Mouse (Mus musculus) limb, embryonic 11.5 days (tissue): ENCODE data around the gene Spindoc. TPM values are rescaled to one million over a fixed set of nuclear protein-coding genes. Genes with fewer than 3 reads are reported as not detected.

Experiments
- ATAC-seq: fragments of 200-750 bp; cut with Nextera tagmentation; 2 replicates; pipeline ENCODE4 v1.8.0; 2017; ENCODE audit warnings: low read depth; ENCODE audit not compliant: insufficient number of reproducible peaks, low FRiP score, low TSS enrichment
- DNase-seq: peaks from one replicate; pipeline ENCODE4 v3.0.0-alpha.2; 2015; ENCODE audit warnings: low spot score
- H3K27ac ChIP-seq: fragments of 300-500 bp; sonication (generic); replicated peaks from 2 replicates; pipeline ENCODE4 v1.5.1; 2014; ENCODE audit warnings: low read depth, mild to moderate bottlenecking, low read length
- H3K27me3 ChIP-seq: fragments of 300-500 bp; sonication (generic); 2 replicates; pipeline ENCODE4 v1.6.1; 2014; ENCODE audit warnings: mild to moderate bottlenecking, low read length, mixed read lengths; ENCODE audit not compliant: control insufficient read depth, insufficient read depth
- H3K36me3 ChIP-seq: fragments of 300-500 bp; sonication (generic); 2 replicates; pipeline ENCODE4 v1.6.1; 2014; ENCODE audit warnings: mild to moderate bottlenecking, low read length, moderate library complexity, mixed read lengths; ENCODE audit not compliant: control insufficient read depth, insufficient read depth
- H3K4me1 ChIP-seq: fragments of 300-500 bp; sonication (generic); 2 replicates; pipeline ENCODE4 v1.6.1; 2014; ENCODE audit warnings: low read length, mixed read lengths; ENCODE audit not compliant: control insufficient read depth, insufficient read depth
- H3K4me2 ChIP-seq: fragments of 300-500 bp; sonication (generic); 2 replicates; pipeline ENCODE4 v1.6.1; 2014; ENCODE audit warnings: low read depth, mild to moderate bottlenecking, moderate library complexity; ENCODE audit not compliant: severe bottlenecking
- H3K4me3 ChIP-seq: fragments of 300-500 bp; sonication (generic); 2 replicates; pipeline ENCODE4 v1.5.1; 2014; ENCODE audit warnings: low read depth, low read length
- H3K9ac ChIP-seq: fragments of 300-500 bp; sonication (generic); 2 replicates; pipeline ENCODE4 v1.6.1; 2014; ENCODE audit warnings: mild to moderate bottlenecking, low read length
- H3K9me3 ChIP-seq: fragments of 300-500 bp; sonication (generic); 2 replicates; pipeline ENCODE4 v1.6.1; 2016; ENCODE audit warnings: low read length; ENCODE audit not compliant: control insufficient read depth
- WGBS: fragments of 180-500 bp; shearing (Covaris S2); extraction: QIAGEN DNeasy Blood & Tissue Kit; methylation state at CpG from one replicate; pipeline ENCODE4 v1.1.7; 2014; 5-methylcytosine and 5-hydroxymethylcytosine counted together
- polyA plus RNA-seq: library from polyadenylated mRNA; unstranded; fragments of >200 nt; fragmentation: Nextera tagmentation; extraction: Ambion mirVana; gene quantifications from 2 replicates; pipeline ENCODE4 v1.2.1, GENCODE M21; 2014

The Spindoc gene
- polyA plus RNA-seq, 1 experiment from 2014 or later, result 47.9 TPM

- ATAC-seq (no peak), DNase-seq (no peak)
- no peak overlapping the region for H3K27ac ChIP-seq
- no peak overlapping the region for H3K4me2 ChIP-seq
- H3K4me3 ChIP-seq, result no peak overlapping the region
- peaks cover 20% of the 10 kb centered on the region for H3K4me1 ChIP-seq
- H3K36me3 ChIP-seq, result no peaks in the 10 kb centered on the region; the same call in 1 of the 2 replicates
- no peaks in the 10 kb centered on the region for H3K9me3 ChIP-seq
- no peaks in the 10 kb centered on the region for H3K27me3 ChIP-seq
- no peak overlapping the region for H3K9ac ChIP-seq
- 88% methylated on average over 4 of the region's 4 CpGs for WGBS
These were observed 47.1 kb downstream of the Spindoc start for GRCm38 (mm10) chr19:7335656-7336055.

GRCm38 (mm10) chr19:7334049-7334448 is 48.7 kb downstream of the Spindoc start:
- H3K36me3 ChIP-seq, result no peaks in the 10 kb centered on the region; the same call in 1 of the 2 replicates

DNA sequence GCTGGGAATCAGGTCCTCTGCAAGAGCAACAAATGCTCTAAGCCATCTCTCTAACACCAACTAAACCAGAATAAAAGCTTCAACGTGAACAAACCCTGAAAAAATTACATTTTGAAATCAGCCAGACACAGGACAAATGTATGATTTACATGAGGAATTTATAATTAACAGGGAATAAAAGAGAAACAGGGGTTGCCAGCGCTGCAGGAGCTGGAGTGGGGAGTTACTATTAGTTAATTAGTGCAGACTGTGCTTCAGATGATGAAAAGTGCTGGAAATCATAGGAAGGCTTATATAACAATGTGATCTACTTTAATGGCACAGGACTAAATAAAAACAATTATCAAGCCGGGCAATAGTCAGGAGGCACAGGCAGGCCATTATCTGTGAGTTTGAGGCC is 61.4 kb downstream of the Spindoc start:
- DNase-seq (no peak), ATAC-seq (no peak)
- Histone ChIP-seq H3K4me3 (no peak overlapping the region), H3K9me3 (no peaks in the 10 kb centered on the region), H3K36me3 (no peaks in the 10 kb centered on the region), H3K4me2 (no peak overlapping the region), H3K9ac (no peak overlapping the region), H3K27me3 (no peaks in the 10 kb centered on the region), H3K4me1 (no peaks in the 10 kb centered on the region), H3K27ac (no peak overlapping the region)
- 88% methylated on average over 3 of the region's 3 CpGs for WGBS

More at GRCm38 (mm10) chr19:7334049-7334448, 48.7 kb downstream of the Spindoc start:
- peaks cover 6% of the 10 kb centered on the region for H3K4me1 ChIP-seq
- no peak overlapping the region for H3K4me2 ChIP-seq
- H3K9ac ChIP-seq, result no peak overlapping the region
- DNase-seq (no peak), ATAC-seq (no peak)
- H3K4me3 ChIP-seq, result no peak overlapping the region
- no peaks in the 10 kb centered on the region for H3K9me3 ChIP-seq
- WGBS, result 77% methylated on average over 2 of the region's 2 CpGs
- no peaks in the 10 kb centered on the region for H3K27me3 ChIP-seq
- H3K27ac ChIP-seq, result no peak overlapping the region

DNA sequence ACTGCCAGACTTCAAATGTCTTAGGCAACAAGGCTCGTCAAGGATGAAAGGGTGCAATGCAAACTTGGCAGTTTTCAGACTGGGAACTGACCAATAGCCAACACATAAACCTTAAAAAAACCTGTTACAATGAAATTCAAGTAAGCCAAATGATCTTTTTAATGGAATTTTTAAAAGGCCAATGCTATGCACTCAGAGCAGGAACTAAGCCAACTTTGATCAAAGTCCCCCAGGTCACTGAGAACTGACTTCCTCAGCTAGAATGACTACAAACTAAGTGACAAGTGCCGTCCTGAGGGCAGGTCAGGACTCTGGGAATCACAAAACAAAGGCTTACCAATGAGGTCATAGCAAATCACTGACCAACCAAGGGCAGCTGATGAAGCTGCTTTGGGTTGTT is 62.6 kb downstream of the Spindoc start:
- Histone ChIP-seq H3K4me1 (no peaks in the 10 kb centered on the region), H3K4me2 (no peak overlapping the region), H3K27ac (no peak overlapping the region), H3K9ac (no peak overlapping the region), H3K4me3 (no peak overlapping the region), H3K27me3 (no peaks in the 10 kb centered on the region), H3K36me3 (no peaks in the 10 kb centered on the region), H3K9me3 (no peaks in the 10 kb centered on the region)
- DNase-seq (no peak), ATAC-seq (no peak)
- 82% methylated on average over 2 of the region's 2 CpGs for WGBS

GRCm38 (mm10) chr19:7317716-7318115 is 65.1 kb downstream of the Spindoc start:
- no peak overlapping the region for H3K27ac ChIP-seq
- H3K36me3 ChIP-seq, result no peaks in the 10 kb centered on the region
- no peaks in the 10 kb centered on the region for H3K27me3 ChIP-seq
- ATAC-seq (no peak), DNase-seq (no peak)
- WGBS, result 90% methylated on average over 4 of the region's 4 CpGs
- no peaks in the 10 kb centered on the region for H3K9me3 ChIP-seq
- H3K4me3 ChIP-seq, result no peak overlapping the region
- H3K4me2 ChIP-seq, result no peak overlapping the region
- H3K9ac ChIP-seq, result no peak overlapping the region
- H3K4me1 ChIP-seq, result no peaks in the 10 kb centered on the region

GRCm38 (mm10) chr19:7316822-7317221 is 66.0 kb downstream of the Spindoc start:
- DNase-seq, result no peak
- no peaks in the 10 kb centered on the region for H3K36me3 ChIP-seq
- H3K27ac ChIP-seq, result no peak overlapping the region
- 83% methylated on average over 4 of the region's 4 CpGs for WGBS
- H3K4me2 ChIP-seq, result no peak overlapping the region
- H3K9ac ChIP-seq, result no peak overlapping the region
- no peaks in the 10 kb centered on the region for H3K4me1 ChIP-seq
- H3K4me3 ChIP-seq, result no peak overlapping the region
- no peaks in the 10 kb centered on the region for H3K9me3 ChIP-seq
- no peak for ATAC-seq
- no peaks in the 10 kb centered on the region for H3K27me3 ChIP-seq

GRCm38 (mm10) chr19:7315587-7315984 is 67.2 kb downstream of the Spindoc start:
- 90% methylated on average over 4 of the region's 4 CpGs for WGBS
- no peak for ATAC-seq
- no peak overlapping the region for H3K4me2 ChIP-seq

GRCm38 (mm10) chr19:7314976-7315586 is 67.7 kb downstream of the Spindoc start:
- no peak overlapping the region for H3K27ac ChIP-seq
- no peaks in the 10 kb centered on the region for H3K36me3 ChIP-seq
- H3K4me1 ChIP-seq, result peaks cover 11% of the 10 kb centered on the region
- no peaks in the 10 kb centered on the region for H3K9me3 ChIP-seq
- 91% methylated on average over 8 of the region's 8 CpGs for WGBS
- H3K4me3 ChIP-seq, result no peak overlapping the region
- no peaks in the 10 kb centered on the region for H3K27me3 ChIP-seq
- no peak overlapping the region for H3K4me2 ChIP-seq
- H3K9ac ChIP-seq, result no peak overlapping the region
- no peak for DNase-seq
- no peak for ATAC-seq

More at GRCm38 (mm10) chr19:7315587-7315984, 67.2 kb downstream of the Spindoc start:
- no peak overlapping the region for H3K4me3 ChIP-seq
- no peaks in the 10 kb centered on the region for H3K36me3 ChIP-seq
- H3K9me3 ChIP-seq, result no peaks in the 10 kb centered on the region
- H3K9ac ChIP-seq, result no peak overlapping the region
- H3K27ac ChIP-seq, result no peak overlapping the region
- H3K4me1 ChIP-seq, result peaks cover 10% of the 10 kb centered on the region
- no peaks in the 10 kb centered on the region for H3K27me3 ChIP-seq
- DNase-seq, result no peak

DNA sequence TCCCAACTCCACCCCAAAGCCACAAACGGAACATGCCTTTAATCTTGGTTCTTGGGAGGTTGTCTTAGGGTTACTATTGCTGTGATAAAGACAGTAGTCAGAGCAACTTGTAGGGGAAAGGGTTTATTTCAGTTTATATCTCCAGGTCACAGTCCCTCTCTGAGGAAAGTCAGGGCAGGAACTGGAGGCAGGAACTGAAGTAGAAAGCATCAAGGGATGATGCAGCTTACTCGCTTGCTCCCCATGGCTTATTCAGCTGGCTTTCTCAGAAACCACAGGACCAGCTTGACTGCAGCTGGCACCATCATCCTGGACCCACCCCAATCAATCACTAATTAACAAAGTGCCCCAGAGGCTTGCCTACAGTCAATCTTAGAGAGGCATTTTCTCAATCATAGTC is 69.1 kb downstream of the Spindoc start:
- Histone ChIP-seq H3K36me3 (no peaks in the 10 kb centered on the region), H3K27me3 (no peaks in the 10 kb centered on the region), H3K4me3 (no peak overlapping the region), H3K4me1 (peaks cover 14% of the 10 kb centered on the region), H3K9me3 (no peaks in the 10 kb centered on the region), H3K27ac (no peak overlapping the region), H3K9ac (no peak overlapping the region), H3K4me2 (no peak overlapping the region)
- 89% methylated on average over 2 of the region's 2 CpGs for WGBS
- no peak for DNase-seq
- ATAC-seq, result no peak
